Mouse (Mus musculus) ES-E14 (cell line): Measurements from ENCODE around the gene Xylt1.

Source experiments
- CHD2 ChIP-seq: IDR thresholded peaks from 2 replicates; pipeline ENCODE4 v1.6.1; 2014; ENCODE audit warnings: mild to moderate bottlenecking, low read depth, low read length, inconsistent platforms
- HCFC1 ChIP-seq: IDR thresholded peaks from 2 replicates; pipeline ENCODE4 v1.6.1; 2012; ENCODE audit warnings: low read length, inconsistent platforms, borderline replicate concordance; ENCODE audit not compliant: insufficient read depth
- ZC3H11A ChIP-seq: IDR thresholded peaks from 2 replicates; pipeline ENCODE4 v1.6.1; 2012; ENCODE audit warnings: low read depth, mild to moderate bottlenecking, inconsistent platforms, low read length, borderline replicate concordance

DNA sequence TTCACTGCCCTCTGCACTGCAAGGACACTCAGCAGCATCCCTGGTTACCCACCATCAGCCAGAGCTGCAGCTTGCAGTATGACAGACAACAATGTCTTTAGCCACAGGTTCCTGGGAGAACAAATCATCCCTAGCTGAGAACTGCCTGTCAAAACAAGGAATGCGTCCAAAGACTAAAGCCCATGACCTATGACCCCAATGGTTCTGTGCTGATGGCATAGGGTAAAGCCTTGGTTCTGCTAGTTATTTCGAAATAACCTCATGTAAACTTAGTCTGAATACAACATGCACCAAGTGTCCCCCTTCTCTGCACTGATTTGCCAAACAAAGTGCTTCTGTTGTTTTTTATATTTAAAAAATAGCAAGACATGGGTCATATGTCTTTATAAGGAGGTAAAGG lies 103.8 kb downstream of the Xylt1 start:
- TF ChIP-seq CHD2 (no peak), HCFC1 (no peak), ZC3H11A (no peak)
